ENCODE assay signal across 19 mouse cellular contexts in the genomic region with DNA sequence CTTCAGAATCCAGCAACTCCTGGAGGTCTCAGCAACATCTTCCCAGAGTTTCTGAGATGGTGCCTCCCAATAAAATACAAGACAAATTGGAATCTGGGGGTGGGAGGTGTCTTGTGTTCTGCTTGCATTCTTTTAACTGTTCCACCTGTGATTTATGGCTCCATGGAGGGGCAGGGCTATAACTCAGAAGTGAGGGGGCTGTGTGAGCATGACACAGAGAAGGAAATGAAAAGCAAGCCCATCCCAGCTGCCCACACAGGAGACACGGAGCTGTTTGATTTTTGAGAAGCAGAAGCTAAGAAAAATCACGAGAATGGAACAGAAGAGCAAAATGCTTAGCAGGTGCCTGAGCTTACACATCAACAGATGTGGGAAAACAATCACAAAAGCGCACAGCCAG.
DNase-seq lines count a peak whose midpoint lies in the region; ATAC-seq lines count a peak whose summit lies in the region.
"Had no signal": no experiment of that assay in that cellular context is flagged by ENCODE, and none has a peak within 500 bp of the region (broad histone marks: within the 10 kb centered on the region; RNA-seq: fewer than 3 reads in every experiment).

No protein-coding gene starts in this region.

- no peaks in the 10 kb centered on the region for H3K9me3 ChIP-seq in kidney, embryonic 14.5 days (ENCODE audit: control insufficient read depth, low read length)
- H3K9me3 ChIP-seq: embryonic facial prominence, embryonic 10.5 days; forebrain, embryonic 13.5 days; heart, embryonic 12.5 days; hindbrain, embryonic 10.5 days had no signal

- no peak overlapping the region for H3K27ac ChIP-seq in kidney, embryonic 14.5 days (ENCODE audit: low read depth, low read length)
- H3K27ac ChIP-seq: embryonic facial prominence, embryonic 10.5 days; forebrain, embryonic 13.5 days; heart, adult 2 months; hindbrain, embryonic 10.5 days; hindbrain, embryonic 14.5 days had no signal

- H3K36me3 ChIP-seq in kidney, embryonic 14.5 days (ENCODE audit: control insufficient read depth, insufficient read depth, low read length) = no peaks in the 10 kb centered on the region
- H3K36me3 ChIP-seq: embryonic facial prominence, embryonic 10.5 days; heart, embryonic 12.5 days; hindbrain, embryonic 10.5 days had no signal

- intact Hi-C loops in left cerebral cortex, postnatal 25 days (cut with DNase I) = no loop called here
- intact Hi-C loops in left cerebral cortex, postnatal 10 days (cut with DNase I) = no loop called here

- H3K27me3 ChIP-seq in kidney, embryonic 14.5 days (ENCODE audit: control insufficient read depth, insufficient read depth, low read length) = no peaks in the 10 kb centered on the region
- H3K27me3 ChIP-seq: forebrain, embryonic 13.5 days; heart, embryonic 12.5 days had no signal

- H3K4me3 ChIP-seq in kidney, embryonic 14.5 days (ENCODE audit: low read length) = no peak overlapping the region
- H3K4me3 ChIP-seq: embryonic facial prominence, embryonic 10.5 days; forebrain, embryonic 13.5 days; heart, adult 2 months; heart, embryonic 12.5 days; hindbrain, embryonic 10.5 days had no signal

- 0 out of 2 replicates have a peak, but pooled peaks cover 4% of the 10 kb centered on the region for H3K4me1 ChIP-seq in kidney, embryonic 14.5 days (ENCODE audit: control insufficient read depth, insufficient read depth, low read length)
- H3K4me1 ChIP-seq: embryonic facial prominence, embryonic 10.5 days; forebrain, embryonic 13.5 days; heart, embryonic 12.5 days; hindbrain, embryonic 10.5 days had no signal

- no peak for DNase-seq in kidney, adult 8-10 months
- DNase-seq in left cerebral cortex, postnatal 25 days (ENCODE audit: low spot score in 2 of 2) = peak; percentile 14 to 47
- no peak for DNase-seq in left cerebral cortex, postnatal 10 days (ENCODE audit: extremely low spot score in 1 of 2, low spot score in 2 of 2)
- peak; percentile 63 for DNase-seq in brain, adult 2 months (ENCODE audit: low read depth, low spot score)
- peak; percentile 11 to 12 for DNase-seq in frontal cortex, postnatal 36 days (ENCODE audit: low spot score in 2 of 2)
- DNase-seq in T-cell, adult 2 months (ENCODE audit: low spot score) = no peak
- DNase-seq: adrenal gland, postnatal 10 days; cerebellum, adult 11-12 months; cerebellum, adult 9-10 months; cerebellum, postnatal 25 days; forebrain, postnatal 0 days; gastrocnemius, postnatal 10 days; heart, adult 2 months had no signal

- 16% methylated on average over 3 of the region's 3 CpGs for WGBS in kidney, embryonic 14.5 days

- no peak overlapping the region for H3K4me2 ChIP-seq in kidney, embryonic 14.5 days (replicated peaks; ENCODE audit: low read depth, low read length)
- H3K4me2 ChIP-seq: forebrain, embryonic 13.5 days; heart, embryonic 12.5 days; hindbrain, embryonic 14.5 days had no signal

- no peak overlapping the region for H3K9ac ChIP-seq in kidney, embryonic 14.5 days (ENCODE audit: low read depth, low read length)
- H3K9ac ChIP-seq: forebrain, embryonic 13.5 days; forebrain, postnatal 0 days; heart, embryonic 12.5 days; hindbrain, embryonic 14.5 days had no signal

- ATAC-seq in kidney, embryonic 14.5 days (ENCODE audit: low FRiP score, low TSS enrichment) = peak; percentile 76
- ATAC-seq: forebrain, embryonic 13.5 days; forebrain, postnatal 0 days had no signal

Comparison
In these comparisons a context has a peak if more than half of its experiments do, and no peak if none do; other contexts are left out.
1. DNase-seq: peak in left cerebral cortex, postnatal 25 days (2 of 2), brain, adult 2 months (single experiment) and frontal cortex, postnatal 36 days (2 of 2); none in kidney, adult 8-10 months (0 of 2), left cerebral cortex, postnatal 10 days (0 of 2) and T-cell, adult 2 months (single experiment).